Mouse (Mus musculus): ENCODE measurements around the gene Supt20.

The Supt20 gene

DNA sequence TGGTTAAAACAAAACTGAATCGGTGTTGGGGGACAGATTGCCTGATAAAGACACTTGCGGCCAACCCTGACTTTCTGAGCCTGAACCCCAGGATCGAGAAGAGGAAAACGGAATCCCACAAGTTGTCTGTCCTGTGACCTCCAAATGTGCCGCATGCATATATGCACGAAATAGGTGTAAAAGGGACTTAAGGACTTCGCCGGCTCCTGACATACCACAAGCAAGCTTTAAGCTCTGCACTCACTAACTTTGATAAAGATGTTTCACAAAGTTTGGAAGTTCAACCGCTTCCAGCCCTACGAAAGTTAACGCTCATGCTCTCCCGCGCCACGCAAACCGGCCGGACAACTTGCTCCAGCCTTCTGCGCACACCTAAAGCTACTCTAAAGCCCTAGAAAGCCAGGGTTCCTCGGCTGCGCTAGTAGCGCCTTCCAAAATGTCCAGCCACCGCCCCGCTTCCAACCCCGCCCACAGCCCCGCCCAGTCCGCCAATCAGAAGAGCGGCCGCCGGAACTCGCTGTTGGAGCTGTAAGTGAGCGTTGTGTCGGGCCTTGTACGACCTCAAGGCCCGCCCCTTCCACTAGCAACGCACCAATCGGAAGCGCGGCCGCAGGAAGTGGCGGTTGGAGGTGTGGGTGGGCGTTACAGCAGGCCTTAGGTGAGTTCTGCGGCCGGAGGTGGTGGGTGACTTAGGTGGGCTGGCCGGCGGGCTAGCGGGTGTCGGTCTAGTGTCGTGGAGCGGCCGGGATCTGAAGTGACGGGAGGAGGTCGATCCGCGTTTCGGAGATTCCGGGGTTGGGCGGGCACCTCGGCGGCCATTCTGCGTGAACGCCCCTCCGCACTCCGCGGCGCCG lies at the start of gene Supt20:
Supt20 (plus strand) TSS at position 606 of the 854 bp plus-strand sequence.
- in situ Hi-C loops (cut with MboI): no loop called here

DNA sequence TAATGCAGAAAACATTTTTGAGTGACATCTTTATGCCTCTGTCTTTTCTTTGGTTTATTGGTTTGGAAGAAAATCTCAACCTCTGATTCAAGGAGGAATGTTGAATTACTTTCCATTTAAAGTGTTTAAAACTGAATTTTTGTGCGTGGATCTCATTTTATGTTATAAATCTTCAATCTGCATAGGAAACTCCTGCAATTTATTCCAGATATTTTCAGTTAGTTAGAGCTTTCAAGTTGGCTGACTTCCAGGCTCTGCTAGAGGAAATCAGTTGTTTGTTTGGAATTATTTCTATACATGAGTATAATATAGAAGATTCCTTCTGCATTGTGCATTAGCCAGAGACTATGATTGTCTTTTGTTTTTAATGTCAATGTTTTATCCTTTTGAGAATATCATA lies 49.8 kb upstream of the Supt20 start:
- in situ Hi-C loops (cut with MboI): no loop called here

DNA sequence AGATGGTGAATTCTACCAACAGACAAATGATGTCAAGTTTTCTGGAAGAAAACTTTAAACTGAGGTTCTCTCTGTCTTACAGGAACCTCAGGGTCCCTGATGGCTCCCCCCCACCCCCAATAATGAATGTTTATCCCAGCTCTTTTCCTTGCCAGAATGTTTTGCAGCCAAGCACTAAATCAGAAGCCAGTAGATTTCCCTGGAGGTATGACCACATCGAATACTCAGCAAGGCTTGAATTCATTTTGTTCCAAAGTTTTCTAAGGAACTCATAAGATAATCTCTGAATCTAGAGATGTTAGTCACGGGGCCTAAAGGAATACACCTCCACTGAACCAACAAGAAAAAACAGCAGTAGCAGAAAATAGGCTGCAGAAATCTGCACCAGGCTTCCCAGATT lies 45.0 kb upstream of the Supt20 start:
- in situ Hi-C loops (cut with MboI): no loop called here

DNA sequence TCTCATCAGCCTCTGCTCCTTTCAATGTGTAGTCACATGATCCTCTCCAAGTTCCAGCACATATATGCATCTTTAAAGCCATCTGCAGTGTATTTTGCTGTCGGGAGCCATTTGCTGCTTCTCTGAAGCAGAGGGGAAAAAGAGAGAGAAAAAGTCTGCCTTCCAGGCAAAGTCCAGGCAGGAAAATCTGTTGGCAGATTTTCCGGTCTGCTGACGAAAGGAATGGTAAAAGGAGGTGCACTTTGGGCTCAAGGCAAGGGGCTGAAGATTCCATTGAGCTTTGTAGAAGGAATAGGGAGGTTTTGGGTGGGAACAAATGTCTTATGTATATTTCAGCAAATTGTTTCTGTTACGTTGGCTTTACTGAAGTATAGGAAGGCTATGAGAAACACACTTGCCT lies 41.0 kb upstream of the Supt20 start:
- in situ Hi-C loops (cut with MboI): no loop called here

DNA sequence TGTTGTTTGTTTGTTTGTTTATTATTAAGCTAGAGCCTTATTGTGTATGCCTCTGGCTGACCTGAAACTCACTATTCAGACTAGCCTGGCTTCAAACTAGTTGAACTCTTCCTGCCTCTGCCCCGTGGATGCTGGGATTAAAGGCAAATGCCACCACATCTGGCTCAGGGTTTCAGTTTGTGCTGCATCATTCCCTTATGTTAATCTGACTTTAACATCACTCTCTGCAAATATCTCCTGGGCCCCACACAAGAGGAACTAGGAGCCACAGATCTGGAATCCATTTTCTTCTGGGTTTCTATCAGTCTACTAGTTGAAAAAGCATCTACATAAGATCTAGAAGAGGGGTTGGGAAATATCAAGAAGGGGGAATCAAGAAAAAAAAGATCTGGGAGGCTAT lies 38.4 kb upstream of the Supt20 start:
- in situ Hi-C loops (cut with MboI): no loop called here

DNA sequence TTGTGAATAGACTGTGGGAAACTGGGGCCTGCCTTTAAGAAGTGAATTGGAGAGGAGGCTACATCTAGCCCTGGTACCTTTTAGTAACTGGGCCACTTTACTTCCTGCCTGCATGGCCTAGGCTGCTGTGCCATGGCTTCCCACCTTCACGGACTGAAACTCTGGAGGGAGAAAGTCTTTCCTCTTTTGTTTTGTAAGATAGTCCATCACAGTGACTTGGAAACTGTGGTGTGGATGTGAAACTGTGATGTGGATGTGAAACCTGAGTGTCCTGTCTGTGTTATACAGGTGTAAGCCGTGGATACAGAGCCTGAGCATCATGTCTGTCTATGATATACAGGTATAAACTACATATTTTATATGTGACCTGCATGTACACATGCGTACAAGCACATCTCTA lies 35.5 kb upstream of the Supt20 start:
- in situ Hi-C loops (cut with MboI): no loop called here

DNA sequence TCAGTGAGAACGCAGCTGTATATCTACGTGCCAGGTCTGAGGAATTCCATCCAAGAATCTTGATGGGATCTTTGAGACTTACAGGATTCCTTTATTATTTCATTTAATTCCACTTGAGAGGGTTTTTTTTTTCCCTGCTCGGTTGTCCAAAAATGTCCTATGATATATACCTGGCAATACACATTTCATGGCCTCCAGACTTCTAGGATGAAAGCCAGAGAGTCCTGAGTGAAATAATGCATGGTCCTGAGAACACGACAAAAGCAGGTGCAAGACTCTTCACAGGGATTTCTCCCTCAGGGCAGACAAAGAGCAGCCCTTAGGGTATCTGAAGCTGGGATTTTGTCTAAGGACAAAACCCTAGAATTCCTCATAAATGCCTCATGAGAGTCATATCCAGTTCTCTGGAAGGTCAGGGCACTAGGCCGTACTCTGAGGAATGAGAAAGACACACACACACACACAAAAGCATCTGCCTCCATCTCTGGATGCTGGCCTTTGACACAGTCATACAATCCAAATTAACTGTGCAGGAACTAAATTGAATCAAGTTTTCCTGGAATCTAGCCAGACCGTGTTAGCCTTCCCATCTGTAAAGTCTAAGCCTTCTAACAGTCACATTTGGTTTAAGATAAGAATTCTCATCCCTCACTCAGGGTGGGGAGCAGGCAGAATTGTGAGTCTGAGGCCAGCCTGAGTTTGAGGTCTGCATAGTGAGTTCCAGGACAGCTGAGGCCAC lies 34.5 kb upstream of the Supt20 start:
- in situ Hi-C loops (cut with MboI): no loop called here

DNA sequence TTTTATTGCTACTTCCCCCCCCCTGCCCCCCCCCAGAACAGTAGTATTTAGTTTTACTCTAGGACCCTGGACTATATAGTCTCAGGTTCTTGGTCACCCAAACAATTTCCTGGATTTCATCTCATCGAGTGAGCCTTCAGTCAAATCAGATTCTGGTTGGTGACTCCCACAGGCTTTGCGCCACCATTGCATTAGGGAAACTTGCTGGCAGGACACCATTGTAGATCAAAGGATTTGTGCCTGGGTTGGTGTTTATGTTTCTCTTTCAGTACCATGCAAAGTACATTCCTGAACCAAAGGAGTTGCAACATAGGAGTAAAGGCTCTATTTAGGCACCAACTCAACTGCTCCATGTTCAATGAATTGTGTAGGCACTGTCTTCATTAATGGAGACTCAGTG lies 32.9 kb upstream of the Supt20 start:
- in situ Hi-C loops (cut with MboI): no loop called here

DNA sequence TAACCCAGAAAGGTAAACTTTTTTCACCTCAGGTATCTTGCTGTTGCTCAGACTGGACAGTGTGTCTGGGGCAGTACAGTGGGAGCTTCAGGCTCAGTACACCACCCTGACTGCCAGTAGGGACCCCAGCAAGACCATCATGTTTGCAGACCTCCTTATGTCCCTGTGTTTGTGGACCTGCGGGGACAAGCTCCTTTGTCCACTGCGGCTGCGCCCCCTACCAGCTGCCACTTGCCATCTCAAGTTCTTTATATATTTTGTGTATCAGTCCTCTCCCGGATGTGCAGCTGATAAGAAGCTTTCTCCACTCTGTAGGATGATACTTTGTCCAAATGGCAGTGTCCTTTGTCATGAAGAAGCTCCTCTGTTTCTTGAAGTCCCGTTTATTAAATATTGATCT lies 30.2 kb upstream of the Supt20 start:
- in situ Hi-C loops (cut with MboI): no loop called here

DNA sequence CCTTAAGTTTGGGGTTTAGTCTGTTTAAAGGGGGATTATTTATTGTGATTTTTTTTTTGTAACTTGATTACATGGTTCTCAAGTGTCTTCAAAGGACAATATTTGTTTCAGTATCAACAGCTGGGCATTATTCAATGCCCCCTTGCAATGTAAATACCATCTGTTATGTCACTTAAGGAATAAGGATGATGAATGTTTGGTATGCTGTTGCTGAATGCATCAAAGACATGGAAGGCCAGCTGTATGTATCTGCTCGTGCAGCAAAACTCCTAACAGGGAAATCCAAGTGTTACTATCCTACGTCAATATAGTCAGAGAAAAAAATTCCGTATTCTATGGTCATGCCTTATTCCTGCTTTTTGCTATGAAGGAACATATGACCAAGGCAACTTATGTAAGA lies 24.5 kb upstream of the Supt20 start:
- in situ Hi-C loops (cut with MboI): no loop called here

DNA sequence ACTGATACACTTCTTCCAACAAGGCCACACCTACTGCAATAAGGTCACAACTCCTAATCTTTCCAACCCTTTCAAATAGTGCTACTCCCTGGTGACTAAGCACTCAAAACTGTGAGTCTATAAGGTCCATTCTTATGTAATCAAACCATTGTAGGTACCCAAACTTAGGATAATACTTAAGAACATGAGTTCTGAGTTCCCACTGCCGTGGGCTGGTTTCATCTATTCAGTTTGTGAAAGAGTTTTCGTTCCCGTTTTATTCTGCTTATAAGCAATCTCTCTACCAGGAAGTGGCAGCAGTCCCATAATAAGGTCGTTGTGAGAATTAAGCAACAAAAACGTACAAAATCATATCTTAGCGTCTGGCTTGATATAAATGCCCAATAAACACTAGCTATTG lies 23.9 kb upstream of the Supt20 start:
- in situ Hi-C loops (cut with MboI): no loop called here

DNA sequence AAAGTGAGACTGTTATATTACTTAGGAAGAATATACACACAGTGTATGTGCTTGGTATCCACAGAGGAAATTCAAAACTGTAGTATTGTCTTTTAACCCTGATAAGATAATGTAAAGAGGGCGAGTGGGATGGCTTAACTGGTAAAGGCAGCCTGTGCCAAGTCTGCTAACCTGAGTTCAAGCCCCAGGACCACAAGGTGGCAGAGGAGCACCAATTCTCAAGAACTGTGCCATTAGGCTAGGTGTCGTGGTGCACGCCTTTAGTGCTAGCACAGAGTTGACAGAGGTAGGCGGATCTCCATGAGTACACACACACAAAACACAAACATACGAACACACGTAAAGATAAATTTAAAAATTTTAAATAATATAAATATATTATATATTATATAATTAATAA lies 23.0 kb upstream of the Supt20 start:
- in situ Hi-C loops (cut with MboI): no loop called here

DNA sequence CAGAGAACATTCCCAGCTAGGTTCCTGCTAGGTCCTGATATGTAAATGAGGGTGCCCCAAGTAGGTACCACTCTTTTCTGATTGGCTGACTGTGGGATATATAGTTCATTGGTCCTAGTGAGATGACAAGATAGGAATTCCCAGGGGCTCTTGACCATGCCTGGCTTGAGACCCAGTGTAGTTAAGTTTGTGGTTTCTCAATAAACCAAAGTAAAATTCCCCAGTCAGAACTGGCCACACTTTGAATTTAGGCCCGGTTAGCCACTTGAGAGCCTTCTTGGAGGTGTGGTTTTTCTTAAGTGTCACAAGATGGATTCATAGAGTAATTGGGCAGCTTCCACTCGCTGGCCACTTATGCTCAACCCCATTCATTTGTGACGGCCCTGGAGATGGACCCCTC lies 20.5 kb upstream of the Supt20 start:
- in situ Hi-C loops (cut with MboI): no loop called here

DNA sequence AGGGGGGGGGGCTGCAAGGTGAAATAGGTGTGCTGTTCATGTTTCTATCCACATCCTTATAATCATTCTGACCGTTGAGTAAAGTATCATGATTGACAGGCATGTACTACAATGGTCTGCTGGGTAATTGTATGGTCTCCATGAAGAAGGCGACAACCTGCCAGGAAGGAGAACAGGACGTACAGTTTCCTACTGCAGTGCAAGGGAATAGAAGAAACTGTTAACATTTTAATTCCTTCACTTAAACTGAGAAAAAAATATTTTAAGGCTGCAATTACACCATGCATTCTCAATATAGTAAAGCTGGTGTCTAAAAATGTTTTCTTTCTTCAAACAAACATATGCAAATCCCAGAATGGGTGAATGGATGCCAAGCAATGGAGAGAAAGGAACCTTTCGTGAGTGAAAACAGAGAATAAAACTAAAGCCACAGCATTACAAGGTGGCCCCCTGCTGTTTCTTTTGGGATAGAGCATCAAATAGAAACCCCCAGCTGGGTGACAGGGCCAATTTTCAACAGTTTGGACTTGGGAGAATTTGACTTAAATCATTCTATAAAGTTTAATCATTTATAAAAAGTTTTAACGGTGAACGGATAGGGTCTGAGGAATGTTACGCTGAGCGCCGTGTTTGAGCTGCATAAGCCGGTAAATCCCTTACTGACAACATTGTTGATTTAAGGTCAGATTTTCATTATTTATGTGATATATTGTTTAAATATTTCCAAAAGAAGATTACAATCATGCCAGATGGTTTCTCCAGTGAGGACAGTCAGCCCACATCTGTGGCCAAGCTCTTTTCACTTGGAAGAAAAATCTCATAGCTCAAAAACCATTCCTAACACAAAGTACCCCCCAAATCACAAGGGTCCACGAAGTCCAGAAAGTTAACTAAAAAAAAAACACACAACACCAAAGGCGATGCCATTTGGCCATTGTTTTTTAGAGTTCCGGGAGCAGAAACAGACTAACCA lies 19.8 kb upstream of the Supt20 start:
- in situ Hi-C loops (cut with MboI): no loop called here

DNA sequence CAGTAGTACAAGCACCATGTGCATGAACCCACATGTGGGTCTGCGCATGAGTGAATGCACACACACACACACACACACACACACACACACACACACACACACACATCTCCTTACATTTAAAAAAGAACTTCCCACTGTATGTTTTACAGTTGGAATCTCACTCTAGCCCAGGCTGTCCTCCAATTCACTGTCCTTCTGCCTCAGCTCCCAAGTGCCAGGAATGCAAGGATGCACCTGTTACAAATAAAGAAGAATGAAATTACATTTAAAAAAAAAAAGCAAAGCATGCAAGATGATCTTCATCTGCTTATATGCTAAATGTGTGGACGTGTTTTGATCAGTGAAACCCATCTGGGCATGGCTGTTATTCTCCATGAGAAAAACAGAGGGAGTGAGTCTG lies 15.8 kb upstream of the Supt20 start:
- in situ Hi-C loops (cut with MboI): no loop called here

DNA sequence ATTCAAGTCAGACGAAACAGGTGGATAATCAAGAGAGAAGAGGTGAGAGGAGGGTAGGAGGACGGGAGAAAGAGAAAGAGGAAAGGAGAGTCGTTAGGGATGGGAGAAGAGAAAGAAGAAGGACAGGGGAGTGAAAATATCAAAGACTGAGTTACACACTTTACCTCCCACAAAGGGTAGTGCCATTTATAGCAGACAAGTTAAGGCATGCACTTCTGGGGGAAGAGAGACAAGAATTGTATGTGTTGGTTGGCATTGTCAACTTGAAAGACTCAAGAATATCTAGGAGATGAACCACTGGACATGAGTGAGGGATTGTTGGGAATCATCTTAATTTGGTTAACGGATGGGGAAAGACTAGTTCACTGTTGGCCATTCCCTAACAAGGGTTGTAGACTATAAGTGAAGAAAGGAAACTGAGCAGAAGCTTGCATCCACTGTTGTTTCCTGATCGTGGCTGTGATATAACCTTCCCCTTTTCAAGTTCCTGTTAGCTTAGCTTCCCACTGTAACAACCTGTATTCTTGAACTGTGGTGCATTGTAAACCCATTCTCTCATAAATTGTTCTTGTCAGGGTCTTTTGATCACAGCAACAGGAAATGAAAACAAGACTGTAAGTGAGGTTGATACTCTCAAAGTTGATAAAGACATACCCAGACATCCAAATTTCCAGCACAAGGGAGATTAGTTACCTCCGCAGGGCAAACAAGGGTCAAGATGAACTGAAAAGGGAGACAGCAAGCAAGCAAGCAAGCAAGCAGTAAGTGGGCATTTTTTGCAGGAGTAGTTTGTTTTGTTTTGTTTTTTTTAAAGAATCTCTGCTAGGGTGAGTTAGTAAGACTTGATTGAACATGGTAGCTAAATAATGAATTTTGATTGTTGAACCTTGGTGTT lies 11.1 kb upstream of the Supt20 start:
- in situ Hi-C loops (cut with MboI): loop anchor here (10.0 kb wide), 1 partner anchor 327 kb away; no protein-coding TSS in a partner anchor

DNA sequence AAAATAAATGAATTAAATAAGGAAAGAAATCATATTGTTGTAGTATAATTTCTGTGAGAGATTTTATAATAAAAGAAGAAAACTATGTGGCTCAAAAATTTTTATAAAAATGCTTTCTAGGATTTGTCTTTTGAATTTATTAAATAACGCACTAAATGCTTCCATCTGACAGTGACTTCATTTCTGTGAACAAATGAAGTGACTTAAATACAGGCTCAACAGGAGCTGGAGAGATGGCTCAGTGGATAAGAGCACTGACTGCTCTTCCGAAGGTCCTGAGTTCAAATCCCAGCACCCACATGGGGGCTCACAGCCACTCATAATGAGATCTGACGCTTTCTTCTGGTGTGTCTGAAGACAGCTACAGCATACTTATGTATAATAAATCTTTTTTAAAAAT lies 7.4 kb upstream of the Supt20 start:
- in situ Hi-C loops (cut with MboI): loop anchor here (10.0 kb wide), 1 partner anchor 330 kb away; no protein-coding TSS in a partner anchor

DNA sequence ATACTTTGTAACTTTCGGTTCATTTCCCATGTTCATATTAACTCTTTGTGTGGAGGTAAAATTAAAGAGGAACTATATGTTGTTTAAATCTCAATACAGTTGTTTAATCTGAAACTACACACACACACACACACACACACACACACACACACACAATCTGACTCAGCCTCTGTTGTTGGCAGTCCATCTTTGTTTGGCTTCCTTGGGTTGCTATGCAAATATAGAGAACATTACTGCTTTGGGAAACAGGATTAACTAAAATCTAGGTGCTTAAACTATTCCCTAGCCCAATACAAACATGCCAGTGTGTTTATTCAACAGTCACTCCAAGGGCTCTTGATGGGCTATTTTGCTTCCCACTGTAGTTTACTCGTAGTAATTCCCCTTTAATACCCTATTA lies 5.4 kb upstream of the Supt20 start:
- in situ Hi-C loops (cut with MboI): loop anchor here (10.0 kb wide), 1 partner anchor 332 kb away; no protein-coding TSS in a partner anchor

DNA sequence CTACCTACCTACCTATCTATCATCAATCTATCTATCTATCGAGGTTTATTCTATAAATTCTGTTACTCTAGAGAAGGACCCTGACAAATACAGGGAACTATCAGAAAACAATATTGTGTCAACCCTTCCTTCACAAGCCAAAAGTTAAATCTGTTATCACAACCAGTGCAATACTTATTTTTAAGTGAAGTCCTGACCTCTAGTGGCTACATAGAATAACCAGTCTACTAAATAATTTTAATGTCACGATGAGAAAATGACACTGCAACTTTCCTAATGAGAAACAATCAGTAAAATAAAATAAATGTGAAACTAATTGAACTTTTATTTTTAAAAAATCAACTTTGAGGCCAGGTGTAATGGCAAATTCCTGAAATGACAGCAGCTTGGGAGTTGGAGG lies 3.5 kb upstream of the Supt20 start:
- in situ Hi-C loops (cut with MboI): loop anchor here (10.0 kb wide), 1 partner anchor 334 kb away; no protein-coding TSS in a partner anchor

DNA sequence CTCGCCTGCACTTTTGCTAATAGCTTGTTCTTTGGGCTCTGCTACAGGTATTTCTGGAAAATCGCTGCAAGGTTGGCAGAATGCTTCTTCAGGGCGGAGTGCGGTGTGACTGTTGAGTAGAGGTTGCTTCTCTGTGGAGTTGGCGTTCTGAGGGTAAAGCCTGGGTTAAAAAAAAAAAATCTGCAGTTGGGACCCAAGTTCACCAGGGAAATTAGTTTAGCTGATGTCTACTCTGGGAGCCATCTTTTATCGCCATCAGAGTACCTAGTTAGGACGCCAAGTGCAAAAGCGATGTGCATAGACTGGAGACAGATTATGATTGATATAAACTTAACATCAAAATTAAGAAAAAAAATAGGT lies 429 bp downstream of the Supt20 start:
- in situ Hi-C loops (cut with MboI): no loop called here

DNA sequence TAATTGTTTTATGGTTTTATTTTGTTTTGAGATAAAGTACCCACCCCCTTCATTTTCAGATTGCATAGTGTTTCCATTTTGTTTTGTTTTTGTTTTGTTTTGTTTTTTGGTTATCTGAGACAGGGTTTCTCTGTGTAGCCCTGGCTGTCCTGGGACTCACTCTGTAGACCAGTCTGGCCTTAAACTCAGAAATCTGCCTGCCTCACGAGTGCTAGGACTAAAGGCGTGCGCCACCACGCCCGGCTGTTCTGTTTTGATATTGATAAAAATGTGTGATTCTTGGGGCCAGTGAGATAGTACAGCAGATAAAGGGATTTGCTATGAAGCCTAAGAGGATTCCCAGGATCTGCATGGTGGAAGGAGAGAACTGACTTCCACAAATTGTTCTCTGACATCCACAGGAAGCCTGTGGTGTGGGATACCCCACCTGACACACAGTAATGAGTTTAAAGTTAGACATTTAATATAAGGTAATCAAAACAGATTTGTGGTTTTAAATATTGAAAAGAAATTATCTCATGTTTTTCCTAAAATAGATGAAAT lies 7.2 kb downstream of the Supt20 start:
- in situ Hi-C loops (cut with MboI): no loop called here

Measured in mature B cell (primary cell).